ENCODE assay signal across 20 mouse cellular contexts in the genomic region with DNA sequence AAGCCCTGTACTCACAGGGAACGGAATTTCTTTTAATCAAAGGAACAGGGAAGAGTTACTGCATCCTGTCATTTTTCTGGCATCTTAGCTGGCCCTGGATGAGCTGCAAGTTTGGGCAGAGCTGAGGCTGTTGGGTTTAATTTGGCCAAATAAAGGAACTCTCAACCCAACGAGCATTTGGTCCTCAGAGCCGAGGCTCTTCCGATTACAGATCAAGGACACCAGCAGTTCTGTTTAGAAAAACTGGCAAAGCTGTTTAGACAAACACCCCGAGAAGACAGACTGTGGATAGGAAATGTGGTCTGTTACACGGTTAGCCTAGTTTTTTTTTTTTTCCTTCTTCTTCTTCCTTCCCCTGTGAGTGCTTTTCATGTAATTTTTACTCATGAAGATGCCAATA.
DNase-seq lines count a peak whose midpoint lies in the region; ATAC-seq and TF ChIP-seq lines count a peak whose summit lies in the region.
"Had no signal": no experiment of that assay in that cellular context is flagged by ENCODE, and none has a peak within 500 bp of the region (broad histone marks: within the 10 kb centered on the region; RNA-seq: fewer than 3 reads in every experiment).

No protein-coding gene starts in this region.

- no peak overlapping the region for H3K4me3 ChIP-seq in forebrain, postnatal 0 days (ENCODE audit: low read depth, low read length)
- no peak overlapping the region for H3K4me3 ChIP-seq in forebrain, embryonic 13.5 days
- no peak overlapping the region for H3K4me3 ChIP-seq in lung, adult 2 months (replicated peaks; ENCODE audit: extremely low read depth, low read depth, low read length)
- no peak overlapping the region for H3K4me3 ChIP-seq in hindbrain, embryonic 16.5 days (ENCODE audit: low read length)
- H3K4me3 ChIP-seq: gastrocnemius, adult 2 months; hindbrain, embryonic 12.5 days; limb, embryonic 15.5 days; neural tube, embryonic 12.5 days had no signal

- TF ChIP-seq CTCF in forebrain, postnatal 0 days (IDR thresholded peaks at IDR 0.05; ENCODE audit: low read depth): no peak
- no peak for TF ChIP-seq CTCF in lung, adult 2 months (IDR thresholded peaks at IDR 0.05; ENCODE audit: insufficient read depth, low read length)

- H3K36me3 ChIP-seq in forebrain, postnatal 0 days (ENCODE audit: insufficient read depth): no peaks in the 10 kb centered on the region; the same call in 1 of the 2 replicates
- no peaks in the 10 kb centered on the region for H3K36me3 ChIP-seq in forebrain, embryonic 13.5 days (ENCODE audit: poor library complexity, severe bottlenecking)
- H3K36me3 ChIP-seq in hindbrain, embryonic 16.5 days (ENCODE audit: control insufficient read depth, insufficient read depth, low read length): no peaks in the 10 kb centered on the region
- H3K36me3 ChIP-seq: hindbrain, embryonic 12.5 days; limb, embryonic 15.5 days; neural tube, embryonic 12.5 days had no signal

- H3K9me3 ChIP-seq in forebrain, postnatal 0 days (ENCODE audit: low read length): no peaks in the 10 kb centered on the region
- no peaks in the 10 kb centered on the region for H3K9me3 ChIP-seq in forebrain, embryonic 13.5 days (replicated peaks)
- H3K9me3 ChIP-seq in hindbrain, embryonic 16.5 days (ENCODE audit: control insufficient read depth, low read length): no peaks in the 10 kb centered on the region
- H3K9me3 ChIP-seq: hindbrain, embryonic 12.5 days; limb, embryonic 15.5 days; neural tube, embryonic 12.5 days had no signal

- H3K27me3 ChIP-seq in forebrain, postnatal 0 days (ENCODE audit: insufficient read depth, low read length): no peaks in the 10 kb centered on the region
- no peaks in the 10 kb centered on the region for H3K27me3 ChIP-seq in forebrain, embryonic 13.5 days
- no peaks in the 10 kb centered on the region for H3K27me3 ChIP-seq in hindbrain, embryonic 16.5 days (replicated peaks; ENCODE audit: control insufficient read depth, insufficient read depth, low read length)
- H3K27me3 ChIP-seq: hindbrain, embryonic 12.5 days; limb, embryonic 15.5 days; neural tube, embryonic 12.5 days had no signal

- H3K27ac ChIP-seq in forebrain, postnatal 0 days (ENCODE audit: low read depth, low read length): 0 out of 2 replicates have a peak overlapping the region, but pooled peaks have one; percentile 40
- no peak overlapping the region for H3K27ac ChIP-seq in forebrain, embryonic 13.5 days
- H3K27ac ChIP-seq in hindbrain, embryonic 16.5 days (ENCODE audit: low read depth, low read length): no peak overlapping the region
- H3K27ac ChIP-seq: gastrocnemius, adult 2 months; hindbrain, embryonic 12.5 days; limb, embryonic 15.5 days; neural tube, embryonic 12.5 days had no signal

- H3K4me2 ChIP-seq in forebrain, postnatal 0 days (ENCODE audit: low read depth): no peak overlapping the region
- H3K4me2 ChIP-seq in forebrain, embryonic 13.5 days: no peak overlapping the region
- H3K4me2 ChIP-seq in hindbrain, embryonic 16.5 days (ENCODE audit: low read length): no peak overlapping the region
- H3K4me2 ChIP-seq: heart, embryonic 11.5 days; hindbrain, embryonic 12.5 days; limb, embryonic 15.5 days; midbrain, embryonic 11.5 days; neural tube, embryonic 12.5 days had no signal

- WGBS in forebrain, postnatal 0 days: 46% methylated on average over 6 of the region's 6 CpGs
- WGBS in forebrain, embryonic 13.5 days: 79% methylated on average over 6 of the region's 6 CpGs
- 21% methylated on average over 6 of the region's 6 CpGs for WGBS in lung, adult 2 months
- 67% methylated on average over 6 of the region's 6 CpGs for WGBS in hindbrain, embryonic 16.5 days

- H3K4me1 ChIP-seq in forebrain, postnatal 0 days (ENCODE audit: insufficient read depth): no peaks in the 10 kb centered on the region
- no peaks in the 10 kb centered on the region for H3K4me1 ChIP-seq in forebrain, embryonic 13.5 days
- H3K4me1 ChIP-seq in lung, adult 2 months (ENCODE audit: control insufficient read depth, insufficient read depth, low read length): peaks cover 8% of the 10 kb centered on the region
- H3K4me1 ChIP-seq in hindbrain, embryonic 16.5 days (ENCODE audit: control insufficient read depth, insufficient read depth, low read depth, low read length): no peaks in the 10 kb centered on the region
- H3K4me1 ChIP-seq: neural tube, embryonic 12.5 days had no signal

- peak; percentile 59; the same call in 1 of the 2 replicates for ATAC-seq in forebrain, postnatal 0 days
- ATAC-seq in forebrain, embryonic 13.5 days: no peak
- ATAC-seq in hindbrain, embryonic 16.5 days: no peak
- ATAC-seq: inflammation-experienced regulatory T-cells, adult 6 months; liver, postnatal 0 days had no signal

- peak; percentile 62 for DNase-seq in forebrain, postnatal 0 days
- peak; percentile 67 for DNase-seq in lung, postnatal 10 days
- DNase-seq in lung, adult 2 months: no peak
- peak; percentile 31 for DNase-seq in 416B (ENCODE audit: low read depth)
- DNase-seq in brain, adult 2 months (ENCODE audit: low read depth, low spot score): peak; percentile 26
- DNase-seq: adrenal gland, adult 2 months; cerebellum, postnatal 25 days; gastrocnemius, adult 2 months; heart, postnatal 14 days; kidney, adult 9 months; liver, postnatal 0 days; thymus, postnatal 25 days had no signal

- H3K9ac ChIP-seq in forebrain, postnatal 0 days: no peak overlapping the region
- no peak overlapping the region for H3K9ac ChIP-seq in forebrain, embryonic 13.5 days
- H3K9ac ChIP-seq in hindbrain, embryonic 16.5 days (ENCODE audit: low read depth, low read length): no peak overlapping the region
- H3K9ac ChIP-seq: hindbrain, embryonic 12.5 days; limb, embryonic 15.5 days; liver, postnatal 0 days; neural tube, embryonic 12.5 days had no signal

- no peak for TF ChIP-seq POLR2A in lung, adult 2 months (IDR thresholded peaks at IDR 0.05; ENCODE audit: borderline replicate concordance, extremely low read depth, low read depth, low read length)
